Mouse (Mus musculus) intestine, embryonic 16.5 days (tissue): ENCODE measurements around the gene Kdm4c. TPM values are rescaled to one million over a fixed set of nuclear protein-coding genes. Genes with fewer than 3 reads are reported as not detected.
A peak's percentile ranks its signal among the peaks of the same experiment; 100 is the strongest.
"Not testable (repeated sequence)": the region's sequence is repeated elsewhere in the genome, so short reads cannot be mapped to it uniquely, and the experiment has no call there.

Source experiments
- ATAC-seq: fragments of 200-750 bp; cut with Nextera tagmentation; 2 replicates; pipeline ENCODE4 v1.8.0; 2017; ENCODE audit warnings: moderate TSS enrichment, moderate library complexity
- H3K27ac ChIP-seq: fragments of 300-500 bp; sonication (generic); 2 replicates; pipeline ENCODE4 v1.5.1; 2014; ENCODE audit warnings: mild to moderate bottlenecking, low read length
- H3K27me3 ChIP-seq: fragments of 300-500 bp; sonication (generic); replicated peaks from 2 replicates; pipeline ENCODE4 v1.6.1; 2014; ENCODE audit warnings: low read length, control low read depth, mixed read lengths; ENCODE audit not compliant: control insufficient read depth, insufficient read depth
- H3K36me3 ChIP-seq: fragments of 300-500 bp; sonication (generic); 2 replicates; pipeline ENCODE4 v1.6.1; 2014; ENCODE audit warnings: low read length, control low read depth; ENCODE audit not compliant: control insufficient read depth, insufficient read depth
- H3K4me1 ChIP-seq: fragments of 300-500 bp; sonication (generic); 2 replicates; pipeline ENCODE4 v1.6.1; 2014; ENCODE audit warnings: low read length, control low read depth, mixed read lengths; ENCODE audit not compliant: control insufficient read depth, insufficient read depth
- H3K4me2 ChIP-seq: fragments of 300-500 bp; sonication (generic); 2 replicates; pipeline ENCODE4 v1.6.1; 2014; ENCODE audit warnings: low read depth, low read length, control low read depth
- H3K4me3 ChIP-seq: fragments of 300-500 bp; sonication (generic); 2 replicates; pipeline ENCODE4 v1.5.1; 2014; ENCODE audit warnings: mild to moderate bottlenecking, low read length
- H3K9ac ChIP-seq: fragments of 300-500 bp; sonication (generic); 2 replicates; pipeline ENCODE4 v1.6.1; 2014; ENCODE audit warnings: low read depth, low read length
- H3K9me3 ChIP-seq: fragments of 300-500 bp; sonication (generic); 2 replicates; pipeline ENCODE4 v1.6.1; 2016; ENCODE audit warnings: low read length, control low read depth; ENCODE audit not compliant: control insufficient read depth
- WGBS: fragments of 180-500 bp; shearing (Covaris S2); extraction: QIAGEN DNeasy Blood & Tissue Kit; methylation state at CpG from one replicate; pipeline ENCODE4 v1.1.7; 2014; 5-methylcytosine and 5-hydroxymethylcytosine counted together
- polyA plus RNA-seq: library from polyadenylated mRNA; unstranded; fragments of >200 nt; fragmentation: Nextera tagmentation; extraction: Ambion mirVana; gene quantifications from 2 replicates; pipeline ENCODE4 v1.2.1, GENCODE M21; 2015

The Kdm4c gene
- 11.8 and 12.5 TPM in 2 replicates for polyA plus RNA-seq

GRCm38 (mm10) chr4:74242176-74242575 is at the start of gene Kdm4c:
Gene Kdm4c (plus strand): TSS chr4:74242497.
- Histone ChIP-seq H3K4me2 (no peak within 1 kb of the TSS), H3K9me3 (no peaks in the 10 kb centered on the region), H3K27me3 (no peaks in the 10 kb centered on the region), H3K4me3 (no peak within 1 kb of the TSS), H3K4me1 (no peaks in the 10 kb centered on the region), H3K36me3 (no peaks in the 10 kb centered on the region), H3K27ac (no peak within 1 kb of the TSS), H3K9ac (no peak within 1 kb of the TSS)
- ATAC-seq: no peak
- WGBS: 81% methylated on average over 1 of the region's 1 CpGs

DNA sequence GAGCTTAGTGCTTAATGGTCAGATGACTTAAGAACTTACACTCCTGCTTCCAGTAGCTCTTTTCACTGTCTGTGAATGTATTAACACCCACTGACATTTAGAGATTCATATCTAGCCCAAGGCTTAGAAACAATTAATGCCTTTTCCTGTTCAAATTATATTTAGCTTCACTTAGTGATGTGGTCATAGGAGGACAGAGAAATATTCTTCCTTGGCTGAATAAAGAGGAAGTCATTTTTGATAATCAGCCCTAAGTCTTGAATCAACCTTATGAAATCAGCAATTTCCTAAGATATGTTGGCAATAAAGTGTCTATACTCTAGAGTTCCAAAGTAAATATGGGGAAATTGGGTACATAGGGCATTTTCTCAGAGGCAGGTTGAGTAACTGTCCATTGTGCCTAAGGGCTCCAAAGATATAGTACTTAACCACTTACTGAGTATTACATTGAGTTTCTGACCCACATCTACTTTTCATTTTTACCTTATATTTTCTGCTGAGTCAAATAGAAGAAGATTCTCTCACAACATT is 41.0 kb upstream of the Kdm4c start:
- H3K27me3 ChIP-seq: no peaks in the 10 kb centered on the region
- H3K4me2 ChIP-seq: no peak overlapping the region
- H3K36me3 ChIP-seq: no peaks in the 10 kb centered on the region
- no peaks in the 10 kb centered on the region for H3K9me3 ChIP-seq
- H3K27ac ChIP-seq: no peak overlapping the region
- no peak for ATAC-seq
- H3K9ac ChIP-seq: no peak overlapping the region
- H3K4me3 ChIP-seq: no peak overlapping the region
- no peaks in the 10 kb centered on the region for H3K4me1 ChIP-seq

DNA sequence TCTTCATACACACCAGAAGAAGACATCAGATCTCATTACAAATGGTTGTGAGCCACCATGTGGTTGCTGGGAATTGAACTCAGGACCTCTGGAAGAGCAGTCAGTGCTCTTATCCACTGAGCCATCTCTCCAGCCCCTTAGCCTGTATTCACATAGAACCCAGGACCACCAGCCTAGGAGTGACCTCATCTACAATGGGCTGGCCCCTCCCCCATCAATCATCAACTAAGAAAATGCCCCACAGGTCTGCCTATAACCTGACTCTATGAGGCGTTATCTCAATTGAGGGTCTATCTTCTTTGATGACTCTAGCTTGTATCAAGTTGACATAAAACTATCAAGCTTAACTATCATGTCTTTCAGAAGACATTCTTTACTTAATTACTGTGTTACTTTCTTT is 20.5 kb upstream of the Kdm4c start:
- not testable (repeated sequence) for H3K4me2 ChIP-seq, ATAC-seq, H3K4me3 ChIP-seq, H3K27me3 ChIP-seq, H3K36me3 ChIP-seq, H3K9ac ChIP-seq, H3K27ac ChIP-seq, H3K4me1 ChIP-seq, H3K9me3 ChIP-seq
- WGBS: 92% methylated on average over 1 of the region's 1 CpGs

DNA sequence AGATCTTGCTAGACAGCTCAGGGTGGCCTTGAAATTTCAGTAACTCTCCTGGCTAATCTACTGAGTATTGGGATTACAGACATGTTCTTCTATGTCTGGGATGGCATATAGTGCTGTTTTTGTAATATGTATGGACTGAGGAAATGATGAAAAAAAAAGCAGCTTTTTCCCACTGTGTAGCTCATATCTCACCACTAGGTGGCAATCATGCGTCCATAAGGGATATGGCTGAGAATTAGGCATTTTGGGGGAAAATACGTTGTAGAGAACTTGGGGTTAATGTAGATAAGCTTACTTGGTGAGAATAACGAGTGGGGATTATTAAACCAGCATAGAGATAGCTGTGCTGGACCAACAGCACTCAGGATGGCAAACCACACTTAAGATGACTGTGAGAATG is 19.9 kb upstream of the Kdm4c start:
- Histone ChIP-seq H3K4me3 (no peak overlapping the region), H3K9me3 (no peaks in the 10 kb centered on the region), H3K36me3 (no peaks in the 10 kb centered on the region), H3K4me1 (no peaks in the 10 kb centered on the region), H3K27ac (no peak overlapping the region), H3K9ac (no peak overlapping the region), H3K4me2 (no peak overlapping the region), H3K27me3 (no peaks in the 10 kb centered on the region)
- no peak for ATAC-seq
- whole genome bisulfite sequencing: 34% methylated on average over 3 of the region's 3 CpGs

DNA sequence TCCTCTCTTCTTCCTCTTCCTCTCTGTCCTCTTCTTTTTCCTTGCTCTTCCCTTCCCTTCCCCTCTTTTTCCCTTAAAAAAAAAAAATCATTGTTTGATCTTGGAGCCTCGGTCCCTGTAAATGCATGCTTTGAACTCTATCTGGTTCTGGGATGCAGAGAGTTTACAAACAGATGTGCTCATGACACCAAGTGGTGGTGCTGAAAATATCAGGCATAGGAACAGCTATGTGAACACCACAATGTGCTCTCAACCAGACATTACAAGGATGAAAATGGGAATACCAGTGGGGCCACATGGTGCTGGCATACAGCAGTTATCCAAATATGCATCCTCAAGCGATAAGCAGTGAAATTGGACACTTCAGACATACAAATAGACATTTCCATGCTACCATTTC is 18.1 kb upstream of the Kdm4c start:
- Histone ChIP-seq H3K9ac (no peak overlapping the region), H3K4me3 (no peak overlapping the region), H3K9me3 (no peaks in the 10 kb centered on the region), H3K27me3 (no peaks in the 10 kb centered on the region), H3K4me2 (no peak overlapping the region), H3K27ac (no peak overlapping the region), H3K36me3 (no peaks in the 10 kb centered on the region), H3K4me1 (no peaks in the 10 kb centered on the region)
- no peak for ATAC-seq
- 65% methylated on average over 2 of the region's 2 CpGs for WGBS

GRCm38 (mm10) chr4:74230994-74231393 is 11.3 kb upstream of the Kdm4c start:
- H3K4me1 ChIP-seq: no peaks in the 10 kb centered on the region
- no peaks in the 10 kb centered on the region for H3K9me3 ChIP-seq
- H3K27ac ChIP-seq: no peak overlapping the region
- no peak overlapping the region for H3K4me2 ChIP-seq
- WGBS: 75% methylated on average over 4 of the region's 4 CpGs
- no peaks in the 10 kb centered on the region for H3K27me3 ChIP-seq
- ATAC-seq: peak; percentile 31; the same call in 1 of the 2 replicates
- no peak overlapping the region for H3K4me3 ChIP-seq
- H3K9ac ChIP-seq: no peak overlapping the region
- H3K36me3 ChIP-seq: no peaks in the 10 kb centered on the region

DNA sequence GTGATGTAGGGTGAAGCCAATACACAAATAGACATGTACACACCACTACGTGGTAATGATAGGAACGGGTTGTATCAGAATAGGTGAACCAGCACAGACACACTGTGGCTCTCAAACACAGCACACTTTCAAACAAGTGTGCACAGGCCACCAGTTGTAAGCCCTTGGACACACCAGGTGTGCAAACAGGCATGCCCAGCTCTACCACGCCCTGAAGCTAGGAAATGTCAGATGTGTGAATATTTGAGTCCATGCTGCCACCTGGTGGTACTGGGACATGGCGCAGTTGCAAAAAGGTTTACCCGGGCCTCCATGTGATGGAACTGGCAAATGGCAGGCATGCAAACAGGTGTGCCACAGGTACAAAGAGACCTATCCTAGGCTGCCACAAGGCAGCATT is 10.9 kb upstream of the Kdm4c start:
- Histone ChIP-seq H3K27me3 (no peaks in the 10 kb centered on the region), H3K4me2 (no peak overlapping the region), H3K4me1 (no peaks in the 10 kb centered on the region), H3K36me3 (no peaks in the 10 kb centered on the region), H3K9ac (no peak overlapping the region), H3K27ac (no peak overlapping the region), H3K9me3 (no peaks in the 10 kb centered on the region), H3K4me3 (no peak overlapping the region)
- ATAC-seq: peak; percentile 77
- WGBS: 61% methylated on average over 5 of the region's 5 CpGs

- Histone ChIP-seq H3K4me1 (no peaks in the 10 kb centered on the region), H3K27me3 (no peaks in the 10 kb centered on the region), H3K9ac (no peak overlapping the region), H3K4me3 (no peak overlapping the region), H3K27ac (no peak overlapping the region), H3K4me2 (no peak overlapping the region), H3K9me3 (no peaks in the 10 kb centered on the region), H3K36me3 (no peaks in the 10 kb centered on the region)
- 87% methylated on average over 3 of the region's 3 CpGs for WGBS
- ATAC-seq: no peak
These were observed 8.8 kb upstream of the Kdm4c start for GRCm38 (mm10) chr4:74233534-74233933.

GRCm38 (mm10) chr4:74251348-74252244 is 9.3 kb downstream of the Kdm4c start:
- Histone ChIP-seq H3K27me3 (no peaks in the 10 kb centered on the region), H3K4me3 (peak overlapping the region; percentile 86), H3K9ac (peak overlapping the region; percentile 93), H3K36me3 (no peaks in the 10 kb centered on the region), H3K4me1 (peaks cover 6% of the 10 kb centered on the region), H3K27ac (peak overlapping the region; percentile 92), H3K4me2 (peak overlapping the region; percentile 67), H3K9me3 (no peaks in the 10 kb centered on the region)
- WGBS: 1% methylated on average over 55 of the region's 68 CpGs
- ATAC-seq: peak; percentile 99
